Mouse (Mus musculus) heart, postnatal 36 days (tissue): ENCODE measurements around the gene Defa32. TPM values are rescaled to one million over a fixed set of nuclear protein-coding genes. Genes with fewer than 3 reads are reported as not detected.
"Not testable (repeated sequence)": the region's sequence is repeated elsewhere in the genome, so short reads cannot be mapped to it uniquely, and the experiment has no call there.

Source experiments
- DNase-seq, 2 experiments: peaks; one replicate each; pipeline ENCODE4 v3.0.0; 2021 to 2022
- intact Hi-C: fragments of 180-260 bp; cut with DNase I; formaldehyde crosslinking; loops from one replicate; pipeline ENCODE4 v1.15.1; 2025
- total RNA-seq, 2 experiments: library from RNA; stranded (reverse); gene quantifications; 2 replicates each; pipeline ENCODE4 v1.2.3; 2021

The Defa32 gene
- total RNA-seq = not detected

DNA sequence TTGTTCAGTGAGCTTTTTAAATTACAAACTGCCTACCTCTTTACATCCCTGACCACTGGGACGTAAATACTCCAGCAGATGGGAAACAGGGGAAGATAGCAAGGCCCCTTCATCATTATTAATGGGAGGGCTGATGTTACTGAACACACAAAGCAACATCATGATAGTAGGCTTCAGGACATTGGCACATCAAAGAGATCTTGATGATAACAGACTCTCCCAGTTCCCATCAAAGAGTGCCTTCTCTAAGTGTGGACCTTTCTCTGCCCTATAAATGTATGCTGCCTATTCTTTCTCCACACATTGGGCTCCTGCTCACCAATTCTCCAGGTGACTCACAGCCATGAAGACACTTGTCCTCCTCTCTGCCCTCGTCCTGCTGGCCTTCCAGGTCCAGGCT, at the start of gene Defa32:
Gene Defa32, plus strand, starts transcription at position 301 of the 400 bp plus-strand sequence.
- DNase-seq, intact Hi-C loops: not testable (repeated sequence)

DNA sequence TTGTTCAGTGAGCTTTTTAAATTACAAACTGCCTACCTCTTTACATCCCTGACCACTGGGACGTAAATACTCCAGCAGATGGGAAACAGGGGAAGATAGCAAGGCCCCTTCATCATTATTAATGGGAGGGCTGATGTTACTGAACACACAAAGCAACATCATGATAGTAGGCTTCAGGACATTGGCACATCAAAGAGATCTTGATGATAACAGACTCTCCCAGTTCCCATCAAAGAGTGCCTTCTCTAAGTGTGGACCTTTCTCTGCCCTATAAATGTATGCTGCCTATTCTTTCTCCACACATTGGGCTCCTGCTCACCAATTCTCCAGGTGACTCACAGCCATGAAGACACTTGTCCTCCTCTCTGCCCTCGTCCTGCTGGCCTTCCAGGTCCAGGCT, 19.9 kb upstream of the Defa32 start, which contains the start of gene Defa20:
Gene Defa20, plus strand, starts transcription at position 301 of the 400 bp plus-strand sequence.
- intact Hi-C loops, DNase-seq: not testable (repeated sequence)

DNA sequence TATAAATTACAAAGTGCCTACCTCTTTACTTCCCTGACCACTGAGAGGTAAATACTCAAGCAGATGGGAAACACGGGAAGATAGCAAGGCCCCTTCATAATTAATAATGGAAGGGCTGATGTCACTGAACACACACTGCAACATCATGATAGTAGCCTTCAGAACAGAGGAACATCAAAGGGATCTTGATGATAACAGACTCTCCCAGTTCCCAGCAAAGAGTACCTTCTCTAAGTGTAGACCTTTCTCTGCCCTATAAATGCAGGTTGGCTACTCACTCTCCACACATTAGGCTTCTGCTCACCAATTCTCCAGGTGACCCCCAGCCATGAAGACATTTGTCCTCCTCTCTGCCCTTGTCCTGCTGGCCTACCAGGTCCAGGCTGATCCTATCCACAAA, 36.3 kb downstream of the Defa32 start, which contains the start of gene Defa37:
Gene Defa37, plus strand, starts transcription at position 301 of the 400 bp plus-strand sequence.
- DNase-seq, intact Hi-C loops: not testable (repeated sequence)

Other genes starting within 250 kb of the Defa32 start
- gene Defa27, start 213.5 kb upstream of the Defa32 start, total RNA-seq = not detected
- not detected for gene Defa29, start 202.0 kb upstream of the Defa32 start, total RNA-seq
- gene Defa2, start 150.5 kb upstream of the Defa32 start, total RNA-seq = not detected
- gene Defa33, start 137.2 kb upstream of the Defa32 start, total RNA-seq = not detected
- not detected for gene Defa36, start 101.6 kb upstream of the Defa32 start, total RNA-seq
- gene Gm7849, start 72.5 kb upstream of the Defa32 start, total RNA-seq = not detected
- gene Defa20, start 19.8 kb upstream of the Defa32 start, total RNA-seq = not detected
- gene Defa37, start 36.4 kb downstream of the Defa32 start, total RNA-seq = not detected
- gene Defa28, start 54.0 kb downstream of the Defa32 start, total RNA-seq = not detected
- not detected for gene Gm7861, start 65.5 kb downstream of the Defa32 start, total RNA-seq
- gene Defa26, start 89.2 kb downstream of the Defa32 start, total RNA-seq = not detected
- gene Defa17, start 126.7 kb downstream of the Defa32 start, total RNA-seq = not detected
- not detected for gene Defa34, start 136.8 kb downstream of the Defa32 start, total RNA-seq
- not detected for gene AY761184, start 174.6 kb downstream of the Defa32 start, total RNA-seq
- not detected for gene Defa24, start 205.5 kb downstream of the Defa32 start, total RNA-seq